In genomic region chr2:145164086-145164485, GRCm38 (mm10) we compare ENCODE assay signal across 31 mouse cellular contexts.
"Had no signal": no experiment of that assay in that cellular context is flagged by ENCODE, and none has a peak within 500 bp of the region (broad histone marks: within the 10 kb centered on the region; RNA-seq: fewer than 3 reads in every experiment).

No protein-coding gene starts in this region.

- H3K36me3 ChIP-seq: limb, embryonic 10.5 days; limb, embryonic 12.5 days; limb, embryonic 13.5 days; limb, embryonic 15.5 days; liver, embryonic 12.5 days; liver, embryonic 13.5 days; liver, embryonic 15.5 days; lung, embryonic 15.5 days; midbrain, embryonic 12.5 days; midbrain, embryonic 13.5 days; midbrain, embryonic 15.5 days; neural tube, embryonic 12.5 days had no signal

- H3K9ac ChIP-seq: limb, embryonic 12.5 days; limb, embryonic 13.5 days; limb, embryonic 15.5 days; liver, embryonic 12.5 days; liver, embryonic 13.5 days; liver, embryonic 14.5 days; liver, embryonic 15.5 days; liver, postnatal 0 days; lung, embryonic 14.5 days; lung, embryonic 15.5 days; midbrain, embryonic 12.5 days; midbrain, embryonic 13.5 days; midbrain, embryonic 15.5 days; neural tube, embryonic 12.5 days had no signal

- H3K27me3 ChIP-seq: megakaryocyte, embryonic 14.5 days; neural tube, embryonic 12.5 days had no signal

- H3K9me3 ChIP-seq: limb, embryonic 10.5 days; limb, embryonic 12.5 days; limb, embryonic 13.5 days; limb, embryonic 15.5 days; liver, embryonic 12.5 days; liver, embryonic 13.5 days; liver, embryonic 15.5 days; lung, embryonic 15.5 days; megakaryocyte, embryonic 14.5 days; midbrain, embryonic 12.5 days; midbrain, embryonic 13.5 days; midbrain, embryonic 15.5 days; neural tube, embryonic 12.5 days had no signal

- H3K27ac ChIP-seq: left cerebral cortex, adult 2 months; limb, embryonic 10.5 days; limb, embryonic 12.5 days; limb, embryonic 13.5 days; limb, embryonic 15.5 days; liver, embryonic 12.5 days; liver, embryonic 13.5 days; liver, embryonic 14.5 days; liver, embryonic 15.5 days; lung, embryonic 15.5 days; macrophage; midbrain, embryonic 12.5 days; midbrain, embryonic 13.5 days; midbrain, embryonic 15.5 days; neural tube, embryonic 12.5 days had no signal

- DNase-seq: left cerebral cortex, postnatal 4 days; liver; liver, embryonic 13.5 days; liver, postnatal 0 days; lung, adult 18-20 months; lung, adult 2 months; lung, embryonic 14.5 days; lung, postnatal 10 days; lung, postnatal 14 days; lung, postnatal 36 days; lung, postnatal 4 days; midbrain, embryonic 14.5 days had no signal

- H3K4me2 ChIP-seq: limb, embryonic 12.5 days; limb, embryonic 13.5 days; limb, embryonic 15.5 days; liver, embryonic 11.5 days; liver, embryonic 12.5 days; liver, embryonic 13.5 days; liver, embryonic 15.5 days; lung, embryonic 14.5 days; lung, embryonic 15.5 days; midbrain, embryonic 12.5 days; midbrain, embryonic 13.5 days; midbrain, embryonic 15.5 days; neural tube, embryonic 12.5 days had no signal

- H3K4me3 ChIP-seq: left cerebral cortex, adult 2 months; limb, embryonic 10.5 days; limb, embryonic 12.5 days; limb, embryonic 13.5 days; limb, embryonic 15.5 days; liver, embryonic 12.5 days; liver, embryonic 13.5 days; liver, embryonic 15.5 days; lung, embryonic 15.5 days; megakaryocyte, embryonic 14.5 days; midbrain, embryonic 12.5 days; midbrain, embryonic 13.5 days; midbrain, embryonic 15.5 days; myocyte; neural tube, embryonic 12.5 days had no signal

- ATAC-seq: liver, embryonic 12.5 days; liver, postnatal 0 days; lung, postnatal 0 days; midbrain, embryonic 13.5 days; midbrain, embryonic 15.5 days; midbrain, embryonic 16.5 days had no signal
